Mouse (Mus musculus): ENCODE measurements at regions not wholly inside any gene's neighbourhood (a gene's known extent, or its start where the extent isn't known, plus 50 kb on each side); places are given as distances from the start of the nearest gene placed in this dataset.
A peak's percentile ranks its signal among the peaks of the same experiment; 100 is the strongest.

DNA sequence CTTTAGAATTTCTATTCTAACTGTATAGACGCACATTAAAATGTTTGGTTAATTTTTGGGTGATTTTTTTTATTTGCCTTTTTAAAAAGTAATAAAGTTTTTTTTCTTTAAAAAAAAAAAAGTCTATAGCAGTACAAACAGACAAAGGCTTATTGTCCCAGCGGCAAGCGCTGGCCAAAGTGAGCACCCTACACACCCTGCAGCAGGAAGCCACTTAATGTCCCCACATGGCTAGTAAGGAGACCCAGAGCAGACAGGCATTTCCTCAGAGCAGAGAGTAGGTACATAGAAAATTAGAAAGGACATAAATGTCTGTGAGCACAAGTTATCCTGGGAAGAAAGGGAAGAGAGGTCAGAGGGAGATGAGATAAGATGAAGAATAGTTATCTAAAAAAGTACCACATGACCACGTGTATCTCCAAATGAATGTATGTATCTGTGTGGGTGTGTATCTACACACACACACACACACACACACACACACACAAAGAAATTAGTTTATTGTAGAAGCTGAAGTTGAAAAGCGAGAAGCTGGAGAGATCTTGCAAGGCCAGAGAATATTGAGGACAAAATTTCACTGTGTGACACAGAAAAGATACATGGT lies 50.7 kb upstream of the Gadd45a start:
- no peak overlapping the region for H3K4me2 ChIP-seq (ENCODE audit: low read depth, low read length)
- no peak for TF ChIP-seq CTCF (IDR thresholded peaks at IDR 0.05; ENCODE audit: low read depth)
- TF ChIP-seq EP300 (IDR thresholded peaks at IDR 0.05; ENCODE audit: low read depth), result no peak
- H3K36me3 ChIP-seq (replicated peaks; ENCODE audit: control insufficient read depth, insufficient read depth, low read length), result no peaks in the 10 kb centered on the region
- WGBS, result 59% methylated on average over 5 of the region's 5 CpGs
- H3K4me3 ChIP-seq (ENCODE audit: low read depth, low read length), result no peak overlapping the region
- H3K9me3 ChIP-seq (replicated peaks; ENCODE audit: control insufficient read depth, low read length), result no peaks in the 10 kb centered on the region
- no peak for ATAC-seq (ENCODE audit: insufficient read depth, low read depth)
- H3K27ac ChIP-seq (ENCODE audit: low read depth), result no peak overlapping the region
- no peak overlapping the region for H3K9ac ChIP-seq (replicated peaks; ENCODE audit: low read depth, low read length)
- H3K27me3 ChIP-seq (ENCODE audit: control insufficient read depth, insufficient read depth, low read length), result no peaks in the 10 kb centered on the region
- H3K4me1 ChIP-seq (ENCODE audit: control insufficient read depth, insufficient read depth), result no peaks in the 10 kb centered on the region
- no peak for DNase-seq (ENCODE audit: low spot score)

DNA sequence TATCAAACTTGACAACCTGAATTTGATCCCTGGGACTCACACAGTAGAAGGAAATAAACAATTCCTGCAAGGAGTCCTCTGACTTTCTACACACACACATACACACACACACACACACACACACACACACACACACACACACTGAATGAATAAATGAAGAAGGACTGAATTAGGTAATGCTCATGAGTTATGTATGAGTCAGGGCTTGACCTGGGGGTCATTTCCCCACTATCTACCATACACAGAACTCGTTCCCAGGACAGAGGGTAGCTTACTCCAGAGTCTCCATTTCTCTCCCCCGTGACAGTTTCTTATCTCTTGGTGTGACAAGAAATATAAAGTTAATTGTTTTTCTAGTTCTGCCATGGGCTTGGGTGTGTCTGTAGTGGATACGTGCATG lies 50.1 kb upstream of the Gadd45a start:
- Histone ChIP-seq H3K9ac (replicated peaks; ENCODE audit: low read depth, low read length) (no peak overlapping the region), H3K27me3 (ENCODE audit: control insufficient read depth, insufficient read depth, low read length) (no peaks in the 10 kb centered on the region), H3K4me3 (ENCODE audit: low read depth, low read length) (no peak overlapping the region), H3K27ac (ENCODE audit: low read depth) (no peak overlapping the region), H3K4me2 (ENCODE audit: low read depth, low read length) (no peak overlapping the region), H3K4me1 (ENCODE audit: control insufficient read depth, insufficient read depth) (no peaks in the 10 kb centered on the region), H3K9me3 (replicated peaks; ENCODE audit: control insufficient read depth, low read length) (no peaks in the 10 kb centered on the region), H3K36me3 (replicated peaks; ENCODE audit: control insufficient read depth, insufficient read depth, low read length) (no peaks in the 10 kb centered on the region)
- 0 out of 2 replicates have a peak, but pooled peaks have one; percentile 36 for ATAC-seq (ENCODE audit: insufficient read depth, low read depth)
- DNase-seq (ENCODE audit: low spot score), result no peak
- 41% methylated on average over 3 of the region's 3 CpGs for WGBS
- TF ChIP-seq EP300 (IDR thresholded peaks at IDR 0.05; ENCODE audit: low read depth), result no peak
- TF ChIP-seq CTCF (IDR thresholded peaks at IDR 0.05; ENCODE audit: low read depth), result no peak

All from heart, postnatal 0 days (tissue).